Mouse (Mus musculus) cerebellum, adult 2 months (tissue): ENCODE measurements at regions not wholly inside any gene's neighbourhood (a gene's known extent, or its start where the extent isn't known, plus 50 kb on each side); places are given as distances from the start of the nearest gene placed in this dataset.

Experiments used
- DNase-seq, 2 experiments: peaks; one replicate each; pipeline ENCODE4 v3.0.0; 2021
- H3K27ac ChIP-seq: fragments of 200-500 bp; 2 replicates; pipeline ENCODE4 v1.5.1; 2012; ENCODE audit warnings: low read length, control low read depth, inconsistent platforms; ENCODE audit not compliant: insufficient read depth
- H3K27me3 ChIP-seq: fragments of 200-500 bp; 2 replicates; pipeline ENCODE4 v1.6.1; 2012; ENCODE audit warnings: inconsistent platforms, mild to moderate bottlenecking, low read length, moderate library complexity; ENCODE audit not compliant: control insufficient read depth, insufficient read depth
- H3K4me1 ChIP-seq: fragments of 200-500 bp; 2 replicates; pipeline ENCODE4 v1.6.1; 2011; ENCODE audit warnings: low read length; ENCODE audit not compliant: control insufficient read depth, insufficient read depth
- H3K4me3 ChIP-seq: fragments of 200-500 bp; replicated peaks from 2 replicates; pipeline ENCODE3; 2011; ENCODE audit warnings: mild to moderate bottlenecking, low read depth, low read length, control low read depth; ENCODE audit not compliant: insufficient read depth
- CTCF ChIP-seq: fragments of 200-500 bp; IDR thresholded peaks from 2 replicates; pipeline ENCODE4 v1.5.1; 2011; ENCODE audit warnings: low read depth, mild to moderate bottlenecking, control low read depth, low read length, moderate library complexity, borderline replicate concordance; ENCODE audit not compliant: insufficient read depth
- POLR2A ChIP-seq: fragments of 200-500 bp; IDR thresholded peaks from 2 replicates; pipeline ENCODE4 v1.6.1; 2011; ENCODE audit warnings: low read length, control low read depth, borderline replicate concordance; ENCODE audit not compliant: insufficient read depth
- WGBS: fragments of 180-500 bp; shearing (Covaris S2); methylation state at CpG from one replicate; pipeline ENCODE4 v1.1.7; 2018; 5-methylcytosine and 5-hydroxymethylcytosine counted together

DNA sequence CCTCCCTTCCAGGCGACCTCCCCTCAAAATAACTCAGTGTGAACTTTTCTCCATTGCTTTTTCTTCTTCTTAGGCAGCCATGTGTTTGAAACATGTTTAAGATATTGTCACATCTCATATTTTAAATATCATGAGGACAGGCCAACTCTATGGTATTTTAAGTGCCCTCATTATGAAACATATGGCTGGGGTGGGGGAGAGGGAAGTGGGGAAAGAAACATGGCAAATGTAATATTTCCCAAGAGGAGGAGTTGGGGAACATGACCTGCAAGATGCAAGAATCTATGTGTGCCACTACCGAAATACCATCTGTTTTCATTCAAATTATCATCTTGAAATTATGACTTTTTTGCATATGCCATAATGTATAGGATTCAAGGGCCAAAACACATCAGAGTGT, 1095.5 kb downstream of the Agbl1 start:
- Histone ChIP-seq H3K27ac (no peak overlapping the region), H3K4me3 (no peak overlapping the region), H3K4me1 (no peaks in the 10 kb centered on the region), H3K27me3 (no peaks in the 10 kb centered on the region)
- DNase-seq = no peak
- no peak for TF ChIP-seq POLR2A
- no peak for TF ChIP-seq CTCF
- WGBS = 46% methylated on average over 2 of the region's 2 CpGs

DNA sequence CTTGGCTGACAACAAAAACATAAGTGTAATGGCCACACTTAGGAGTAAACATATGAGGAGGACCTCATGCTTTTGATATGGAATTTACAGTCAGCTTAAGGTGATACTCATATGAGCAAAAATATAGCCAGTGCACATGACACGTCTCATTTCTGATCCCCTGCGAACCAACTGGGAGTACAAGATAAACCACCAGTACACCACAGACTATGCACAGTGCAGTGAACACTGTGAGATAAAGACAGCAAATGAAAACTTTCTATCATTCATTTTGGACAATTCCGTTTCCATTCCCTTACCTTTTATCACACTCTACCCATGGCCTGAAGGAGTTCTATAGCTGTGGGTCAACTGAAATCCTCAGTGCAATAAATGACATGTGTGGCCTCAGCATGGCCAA, 1097.1 kb downstream of the Agbl1 start:
- no peaks in the 10 kb centered on the region for H3K4me1 ChIP-seq
- H3K27me3 ChIP-seq = no peaks in the 10 kb centered on the region
- 92% methylated on average over 3 of the region's 3 CpGs for WGBS
- DNase-seq = no peak
- TF ChIP-seq CTCF = no peak
- no peak for TF ChIP-seq POLR2A
- no peak overlapping the region for H3K4me3 ChIP-seq
- H3K27ac ChIP-seq = no peak overlapping the region

DNA sequence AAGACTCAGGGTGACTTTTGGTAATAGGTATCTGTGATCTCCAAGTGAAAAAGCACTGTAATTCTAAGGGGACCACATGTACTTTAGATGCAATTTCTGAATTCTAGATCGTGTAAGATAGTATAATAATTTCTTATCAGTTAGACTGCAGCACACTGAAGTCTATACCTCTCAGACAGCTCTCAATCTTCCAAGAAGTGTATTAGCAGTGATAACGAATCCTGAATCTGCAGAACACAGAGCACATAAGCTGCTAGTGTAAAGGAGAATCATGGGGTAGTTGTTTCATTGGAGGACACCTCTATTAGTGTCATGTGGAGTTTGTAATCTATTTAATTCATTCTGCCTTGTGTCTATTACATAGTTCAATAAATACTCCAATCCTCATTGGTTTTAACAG, 1097.8 kb downstream of the Agbl1 start:
- WGBS = 70% methylated on average over 2 of the region's 2 CpGs
- TF ChIP-seq CTCF (no peak), POLR2A (no peak)
- Histone ChIP-seq H3K27me3 (no peaks in the 10 kb centered on the region), H3K4me1 (no peaks in the 10 kb centered on the region), H3K27ac (no peak overlapping the region), H3K4me3 (no peak overlapping the region)
- no peak for DNase-seq

DNA sequence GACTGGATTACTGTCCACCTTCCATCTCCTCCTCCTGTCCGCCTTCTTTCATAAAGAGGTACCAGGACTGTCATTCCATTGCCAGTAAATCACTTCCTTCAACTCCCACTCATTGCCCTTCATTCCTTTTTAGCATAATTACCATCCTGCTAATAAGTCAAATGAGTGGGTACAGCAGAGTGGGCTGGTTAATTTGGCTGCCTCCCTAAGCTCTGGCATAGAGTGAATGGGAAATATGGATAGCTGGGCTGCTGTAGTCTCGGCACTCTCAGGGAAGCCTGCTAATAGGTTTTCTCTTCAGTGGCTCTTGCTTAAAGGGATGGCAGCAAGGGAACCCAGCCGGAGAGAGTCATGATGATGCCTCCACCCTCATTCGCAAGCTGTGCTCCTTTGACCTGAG, 1108.9 kb downstream of the Agbl1 start:
- Histone ChIP-seq H3K4me1 (no peaks in the 10 kb centered on the region), H3K4me3 (no peak overlapping the region), H3K27me3 (no peaks in the 10 kb centered on the region), H3K27ac (no peak overlapping the region)
- TF ChIP-seq POLR2A (no peak), CTCF (no peak)
- 70% methylated on average over 4 of the region's 4 CpGs for WGBS
- DNase-seq = no peak
